Mouse (Mus musculus) heart, adult 2 months (tissue): ENCODE results near the gene L3mbtl4. TPM values are rescaled to one million over a fixed set of nuclear protein-coding genes. Genes with fewer than 3 reads are reported as not detected.

Experiments used
- DNase-seq, 2 experiments: peaks; one replicate each; pipeline ENCODE4 v3.0.0; 2021
- H3K27ac ChIP-seq: fragments of 200-600 bp; 2 replicates; pipeline ENCODE4 v1.8.1; 2022
- H3K27me3 ChIP-seq: fragments of 200-500 bp; 2 replicates; pipeline ENCODE4 v1.6.1; 2012; ENCODE audit warnings: mild to moderate bottlenecking, low read length, inconsistent platforms, mixed read lengths; ENCODE audit not compliant: control insufficient read depth, insufficient read depth
- H3K36me3 ChIP-seq: fragments of 200-500 bp; 2 replicates; pipeline ENCODE4 v1.6.1; 2012; ENCODE audit warnings: low read length, inconsistent platforms; ENCODE audit not compliant: control insufficient read depth, insufficient read depth
- H3K4me1 ChIP-seq: fragments of 200-500 bp; 2 replicates; pipeline ENCODE4 v1.6.1; 2011; ENCODE audit warnings: low read length; ENCODE audit not compliant: control insufficient read depth, insufficient read depth
- H3K4me3 ChIP-seq: fragments of 200-600 bp; 2 replicates; pipeline ENCODE4 v1.8.1; 2022
- H3K79me2 ChIP-seq: fragments of 200-500 bp; replicated peaks from 2 replicates; pipeline ENCODE4 v1.6.1; 2012; ENCODE audit warnings: mild to moderate bottlenecking, inconsistent platforms, low read length, moderate library complexity, mixed read lengths; ENCODE audit not compliant: control insufficient read depth, insufficient read depth
- H3K9ac ChIP-seq: fragments of 200-500 bp; 2 replicates; pipeline ENCODE4 v1.6.1; 2012; ENCODE audit warnings: low read depth, mild to moderate bottlenecking, control low read depth, inconsistent platforms, low read length, mixed read lengths
- CTCF ChIP-seq: fragments of 200-600 bp; IDR thresholded peaks from 2 replicates; pipeline ENCODE4 v1.8.1; 2022; ENCODE audit warnings: antibody characterized with exemption, mild to moderate bottlenecking, moderate library complexity
- EP300 ChIP-seq: fragments of 200-500 bp; IDR thresholded peaks from 2 replicates; pipeline ENCODE4 v1.6.1; 2011; ENCODE audit warnings: low read depth, low read length, control low read depth; ENCODE audit not compliant: insufficient read depth
- POLR2A ChIP-seq: fragments of 200-500 bp; IDR thresholded peaks from 2 replicates; pipeline ENCODE4 v1.6.1; 2011; ENCODE audit warnings: mild to moderate bottlenecking, low read depth, low read length, control low read depth; ENCODE audit not compliant: insufficient read depth
- WGBS: fragments of 180-500 bp; shearing (Covaris S2); methylation state at CpG from one replicate; pipeline ENCODE4 v1.1.7; 2018; 5-methylcytosine and 5-hydroxymethylcytosine counted together
- intact Hi-C: fragments of 180-260 bp; cut with DNase I; formaldehyde crosslinking; loops from one replicate; pipeline ENCODE4 v1.15.1; 2025
- polyA plus RNA-seq: library from polyadenylated mRNA; depleted of rRNA; stranded (reverse); fragments of >200 nt; gene quantifications from 2 replicates; pipeline ENCODE4 v1.2.3, GENCODE M21; 2012
- total RNA-seq, 2 experiments: library from RNA; stranded (reverse); gene quantifications; 2 replicates each; pipeline ENCODE4 v1.2.3; 2021

L3mbtl4 gene
- total and polyA plus RNA-seq, 3 experiments: not detected

GRCm38 (mm10) chr17:68591619-68592018 lies 318.0 kb downstream of the L3mbtl4 start:
- intact Hi-C loops: no loop called here
- H3K79me2 ChIP-seq: no peaks in the 10 kb centered on the region
- no peak overlapping the region for H3K4me3 ChIP-seq
- 58% methylated on average over 4 of the region's 4 CpGs for WGBS
- H3K36me3 ChIP-seq: no peaks in the 10 kb centered on the region
- no peak for TF ChIP-seq POLR2A
- no peak for TF ChIP-seq CTCF
- no peak for TF ChIP-seq EP300
- H3K27ac ChIP-seq: no peak overlapping the region
- H3K9ac ChIP-seq: no peak overlapping the region
- DNase-seq: no peak
- H3K27me3 ChIP-seq: no peaks in the 10 kb centered on the region
- no peaks in the 10 kb centered on the region for H3K4me1 ChIP-seq

- H3K4me1 ChIP-seq: no peaks in the 10 kb centered on the region
- no peaks in the 10 kb centered on the region for H3K36me3 ChIP-seq
- H3K79me2 ChIP-seq: no peaks in the 10 kb centered on the region
- no peaks in the 10 kb centered on the region for H3K27me3 ChIP-seq
- DNase-seq: no peak
- H3K4me3 ChIP-seq: no peak overlapping the region
- WGBS: 56% methylated on average over 4 of the region's 4 CpGs
- no peak for TF ChIP-seq EP300
- no peak for TF ChIP-seq CTCF
- no peak for TF ChIP-seq POLR2A
- H3K27ac ChIP-seq: no peak overlapping the region
- intact Hi-C loops: no loop called here
- H3K9ac ChIP-seq: no peak overlapping the region
Observed at GRCm38 (mm10) chr17:68602744-68603143, 329.1 kb downstream of the L3mbtl4 start.

GRCm38 (mm10) chr17:68607691-68608090 lies 334.1 kb downstream of the L3mbtl4 start:
- H3K27me3 ChIP-seq: no peaks in the 10 kb centered on the region
- H3K9ac ChIP-seq: no peak overlapping the region
- no peak for DNase-seq
- intact Hi-C loops: no loop called here
- H3K4me3 ChIP-seq: no peak overlapping the region
- H3K79me2 ChIP-seq: no peaks in the 10 kb centered on the region
- no peaks in the 10 kb centered on the region for H3K36me3 ChIP-seq
- no peaks in the 10 kb centered on the region for H3K4me1 ChIP-seq
- no peak overlapping the region for H3K27ac ChIP-seq
- no peak for TF ChIP-seq CTCF
- TF ChIP-seq POLR2A: no peak
- 41% methylated on average over 6 of the region's 6 CpGs for WGBS

GRCm38 (mm10) chr17:68611247-68611646 lies 337.6 kb downstream of the L3mbtl4 start:
- no peaks in the 10 kb centered on the region for H3K4me1 ChIP-seq

GRCm38 (mm10) chr17:68625281-68625680 lies 351.7 kb downstream of the L3mbtl4 start:
- WGBS: 64% methylated on average over 4 of the region's 4 CpGs
- DNase-seq: no peak
- Histone ChIP-seq H3K9ac (no peak overlapping the region), H3K79me2 (no peaks in the 10 kb centered on the region), H3K4me3 (no peak overlapping the region), H3K27ac (no peak overlapping the region), H3K36me3 (no peaks in the 10 kb centered on the region), H3K4me1 (no peaks in the 10 kb centered on the region), H3K27me3 (no peaks in the 10 kb centered on the region)
- no peak for TF ChIP-seq EP300
- TF ChIP-seq POLR2A: no peak
- no peak for TF ChIP-seq CTCF
- intact Hi-C loops: no loop called here

More at GRCm38 (mm10) chr17:68611247-68611646, 337.6 kb downstream of the L3mbtl4 start:
- TF ChIP-seq POLR2A (no peak), CTCF (no peak), EP300 (no peak)
- 80% methylated on average over 6 of the region's 6 CpGs for WGBS
- H3K4me3 ChIP-seq: no peak overlapping the region
- H3K36me3 ChIP-seq: no peaks in the 10 kb centered on the region
- no peak overlapping the region for H3K9ac ChIP-seq
- H3K27me3 ChIP-seq: no peaks in the 10 kb centered on the region
- H3K27ac ChIP-seq: no peak overlapping the region
- no peak for DNase-seq
- intact Hi-C loops: no loop called here
- H3K79me2 ChIP-seq: no peaks in the 10 kb centered on the region

GRCm38 (mm10) chr17:68629631-68630426 lies 356.2 kb downstream of the L3mbtl4 start:
- Histone ChIP-seq H3K27me3 (no peaks in the 10 kb centered on the region), H3K27ac (no peak overlapping the region), H3K79me2 (no peaks in the 10 kb centered on the region), H3K4me1 (no peaks in the 10 kb centered on the region), H3K36me3 (no peaks in the 10 kb centered on the region), H3K9ac (no peak overlapping the region), H3K4me3 (no peak overlapping the region)
- WGBS: 67% methylated on average over 7 of the region's 7 CpGs
- intact Hi-C loops: no loop called here
- no peak for DNase-seq
- TF ChIP-seq CTCF: no peak
- no peak for TF ChIP-seq EP300
- no peak for TF ChIP-seq POLR2A
